Mouse (Mus musculus) neural tube, embryonic 15.5 days (tissue): ENCODE data around the gene Lmbrd1. TPM values are rescaled to one million over a fixed set of nuclear protein-coding genes. Genes with fewer than 3 reads are reported as not detected.
"Not testable (repeated sequence)": the region's sequence is repeated elsewhere in the genome, so short reads cannot be mapped to it uniquely, and the experiment has no call there.

Experiments used
- ATAC-seq: fragments of 200-750 bp; cut with Nextera tagmentation; 2 replicates; pipeline ENCODE4 v1.8.0; 2017; ENCODE audit warnings: mild to moderate bottlenecking, moderate TSS enrichment, moderate library complexity; ENCODE audit not compliant: low FRiP score
- H3K27ac ChIP-seq: fragments of 300-500 bp; sonication (generic); replicated peaks from 2 replicates; pipeline ENCODE4 v1.5.1; 2015; ENCODE audit warnings: mild to moderate bottlenecking, inconsistent platforms
- H3K27me3 ChIP-seq: fragments of 300-500 bp; sonication (generic); replicated peaks from 2 replicates; pipeline ENCODE4 v1.6.1; 2015; ENCODE audit warnings: inconsistent platforms
- H3K36me3 ChIP-seq: fragments of 300-500 bp; sonication (generic); 2 replicates; pipeline ENCODE4 v1.6.1; 2015; ENCODE audit warnings: inconsistent platforms
- H3K4me1 ChIP-seq: fragments of 300-500 bp; sonication (generic); 2 replicates; pipeline ENCODE4 v1.6.1; 2015; ENCODE audit warnings: inconsistent platforms
- H3K4me2 ChIP-seq: fragments of 300-500 bp; sonication (generic); 2 replicates; pipeline ENCODE4 v1.6.1; 2015; ENCODE audit warnings: inconsistent platforms, mild to moderate bottlenecking, moderate library complexity
- H3K4me3 ChIP-seq: fragments of 300-500 bp; sonication (generic); replicated peaks from 2 replicates; pipeline ENCODE4 v1.5.1; 2015; ENCODE audit warnings: mild to moderate bottlenecking, inconsistent platforms
- H3K9ac ChIP-seq: fragments of 300-500 bp; sonication (generic); replicated peaks from 2 replicates; pipeline ENCODE4 v1.6.1; 2015; ENCODE audit warnings: mild to moderate bottlenecking, inconsistent platforms
- H3K9me3 ChIP-seq: fragments of 300-500 bp; sonication (generic); replicated peaks from 2 replicates; pipeline ENCODE4 v1.6.1; 2016; ENCODE audit warnings: inconsistent platforms
- WGBS: fragments of 180-500 bp; shearing (Covaris S2); methylation state at CpG from one replicate; pipeline ENCODE4 v1.1.7; 2015; ENCODE audit warnings: mixed read lengths; 5-methylcytosine and 5-hydroxymethylcytosine counted together
- polyA plus RNA-seq: library from polyadenylated mRNA; unstranded; fragments of >200 nt; fragmentation: Nextera tagmentation; extraction: Ambion mirVana; gene quantifications from 2 replicates; pipeline ENCODE4 v1.2.1, GENCODE M21; 2015

Gene Lmbrd1
- polyA plus RNA-seq, 1 experiment from 2014 or later = 49.7 TPM

- WGBS = 87% methylated on average over 6 of the region's 6 CpGs
- no peaks in the 10 kb centered on the region for H3K27me3 ChIP-seq
- ATAC-seq = no peak
- H3K9me3 ChIP-seq = no peaks in the 10 kb centered on the region
- H3K4me3 ChIP-seq = no peak overlapping the region
- H3K36me3 ChIP-seq = no peaks in the 10 kb centered on the region
- no peaks in the 10 kb centered on the region for H3K4me1 ChIP-seq
- H3K27ac ChIP-seq = no peak overlapping the region
- H3K4me2 ChIP-seq = no peak overlapping the region
- no peak overlapping the region for H3K9ac ChIP-seq
Observed at GRCm38 (mm10) chr1:24793168-24793567, 114.7 kb downstream of the Lmbrd1 start.

GRCm38 (mm10) chr1:24807971-24808370 is 129.5 kb downstream of the Lmbrd1 start:
- not testable (repeated sequence) for H3K9me3 ChIP-seq, H3K4me1 ChIP-seq, H3K27me3 ChIP-seq, H3K4me3 ChIP-seq, H3K27ac ChIP-seq, H3K9ac ChIP-seq, H3K4me2 ChIP-seq, H3K36me3 ChIP-seq, ATAC-seq
- WGBS = 97% methylated on average over 21 of the region's 21 CpGs

Other genes with a start within 250 kb of the Lmbrd1 start
- 3.0 and 3.4 TPM in 2 replicates for gene Col19a1, start 91.2 kb upstream of the Lmbrd1 start, polyA plus RNA-seq